21 mouse cellular contexts compared by ENCODE assay signal in genomic region chr2:165351828-165352513, GRCm38 (mm10). TPM values are rescaled to one million over a fixed set of nuclear protein-coding genes. Genes with fewer than 3 reads are reported as not detected.
A peak's percentile ranks its signal among the peaks of the same experiment; 100 is the strongest.
DNase-seq lines count a peak whose midpoint lies in the region; ATAC-seq lines count a peak whose summit lies in the region.
"Had no signal": no experiment of that assay in that cellular context is flagged by ENCODE, and none has a peak within 500 bp of the region (broad histone marks: within the 10 kb centered on the region; RNA-seq: fewer than 3 reads in every experiment).

No protein-coding gene starts in this region.

- DNase-seq in frontal cortex, postnatal 14 days (ENCODE audit: low spot score in 2 of 2), result no peak
- peak; percentile 59 for DNase-seq in layer of hippocampus, adult 9-11 months
- DNase-seq in layer of hippocampus, adult 9-10 months (ENCODE audit: low spot score), result no peak
- peak; percentile 39 for DNase-seq in right cerebral cortex, adult 18-20 months
- no peak for DNase-seq in right cerebral cortex, postnatal 25 days
- peak; percentile 47 to 51 for DNase-seq in layer of hippocampus, postnatal 36 days
- no peak for DNase-seq in thymus, adult 18-20 months
- DNase-seq: adrenal gland, adult 8-10 months; adrenal gland, postnatal 36 days; B cell, adult 2 months; cerebellum, adult 11 months; cerebellum, adult 9-10 months; cerebellum, postnatal 25 days; gastrocnemius, postnatal 14 days; heart, adult 2 months; heart, postnatal 14 days had no signal

- peak; percentile 76; the same call in 1 of the 2 replicates for ATAC-seq in frontal cortex, adult (ENCODE audit: low TSS enrichment)
- ATAC-seq: CD4-positive, CD25-positive, alpha-beta regulatory T cell, adult 4 months; forebrain, embryonic 15.5 days had no signal

RNA-seq across cellular contexts. Expression of gene Zfp663, which starts 16.6 kb away (rescaled TPM):
- total RNA-seq in layer of hippocampus, postnatal 36 days (2021), result under 1 TPM; 0.15 to 0.66 TPM
- total RNA-seq: adrenal gland, adult 8-10 months; adrenal gland, postnatal 36 days; gastrocnemius, adult 18-20 months; heart, adult 2 months; heart, postnatal 14 days; hematopoietic stem cell, adult 5-6 weeks had no signal

RNA-seq across cellular contexts. Expression of gene Elmo2, which starts 25.7 kb away (rescaled TPM):
- total RNA-seq in layer of hippocampus, postnatal 36 days (2021), result 100 to 1,000 TPM; 179 to 195 TPM

RNA-seq across cellular contexts. Expression of gene Zfp334, which starts 36.1 kb away (rescaled TPM):
- total RNA-seq in layer of hippocampus, postnatal 36 days (2021), result 10 to 100 TPM; 15.6 to 16.5 TPM
- total RNA-seq: hematopoietic stem cell, adult 5-6 weeks had no signal

RNA-seq across cellular contexts. Expression of gene Ocstamp, which starts 48.2 kb away (rescaled TPM):
- total RNA-seq in layer of hippocampus, postnatal 36 days (2021), result not detected
- total RNA-seq: heart, adult 2 months; heart, postnatal 14 days; hematopoietic stem cell, adult 5-6 weeks had no signal

Comparison
In these comparisons a context has a peak if more than half of its experiments do, and no peak if none do; other contexts are left out.
1. DNase-seq: peak in layer of hippocampus, adult 9-11 months (single experiment), right cerebral cortex, adult 18-20 months (single experiment) and layer of hippocampus, postnatal 36 days (2 of 2); none in frontal cortex, postnatal 14 days (0 of 2), layer of hippocampus, adult 9-10 months (single experiment), right cerebral cortex, postnatal 25 days (single experiment) and thymus, adult 18-20 months (0 of 2).